Mouse (Mus musculus) heart, adult 2 months (tissue): ENCODE data around the gene Prkab1. TPM values are rescaled to one million over a fixed set of nuclear protein-coding genes. Genes with fewer than 3 reads are reported as not detected.

ENCODE experiments used
- DNase-seq, 2 experiments: peaks; one replicate each; pipeline ENCODE4 v3.0.0; 2021
- H3K27ac ChIP-seq: fragments of 200-600 bp; 2 replicates; pipeline ENCODE4 v1.8.1; 2022
- H3K27me3 ChIP-seq: fragments of 200-500 bp; 2 replicates; pipeline ENCODE4 v1.6.1; 2012; ENCODE audit warnings: mild to moderate bottlenecking, low read length, inconsistent platforms, mixed read lengths; ENCODE audit not compliant: control insufficient read depth, insufficient read depth
- H3K36me3 ChIP-seq: fragments of 200-500 bp; 2 replicates; pipeline ENCODE4 v1.6.1; 2012; ENCODE audit warnings: low read length, inconsistent platforms; ENCODE audit not compliant: control insufficient read depth, insufficient read depth
- H3K4me1 ChIP-seq: fragments of 200-500 bp; 2 replicates; pipeline ENCODE4 v1.6.1; 2011; ENCODE audit warnings: low read length; ENCODE audit not compliant: control insufficient read depth, insufficient read depth
- H3K4me3 ChIP-seq: fragments of 200-600 bp; 2 replicates; pipeline ENCODE4 v1.8.1; 2022
- H3K79me2 ChIP-seq: fragments of 200-500 bp; replicated peaks from 2 replicates; pipeline ENCODE4 v1.6.1; 2012; ENCODE audit warnings: mild to moderate bottlenecking, inconsistent platforms, low read length, moderate library complexity, mixed read lengths; ENCODE audit not compliant: control insufficient read depth, insufficient read depth
- H3K9ac ChIP-seq: fragments of 200-500 bp; 2 replicates; pipeline ENCODE4 v1.6.1; 2012; ENCODE audit warnings: low read depth, mild to moderate bottlenecking, control low read depth, inconsistent platforms, low read length, mixed read lengths
- CTCF ChIP-seq: fragments of 200-600 bp; IDR thresholded peaks from 2 replicates; pipeline ENCODE4 v1.8.1; 2022; ENCODE audit warnings: antibody characterized with exemption, mild to moderate bottlenecking, moderate library complexity
- EP300 ChIP-seq: fragments of 200-500 bp; IDR thresholded peaks from 2 replicates; pipeline ENCODE4 v1.6.1; 2011; ENCODE audit warnings: low read depth, low read length, control low read depth; ENCODE audit not compliant: insufficient read depth
- POLR2A ChIP-seq: fragments of 200-500 bp; IDR thresholded peaks from 2 replicates; pipeline ENCODE4 v1.6.1; 2011; ENCODE audit warnings: mild to moderate bottlenecking, low read depth, low read length, control low read depth; ENCODE audit not compliant: insufficient read depth
- WGBS: fragments of 180-500 bp; shearing (Covaris S2); methylation state at CpG from one replicate; pipeline ENCODE4 v1.1.7; 2018; 5-methylcytosine and 5-hydroxymethylcytosine counted together
- intact Hi-C: fragments of 180-260 bp; cut with DNase I; formaldehyde crosslinking; loops from one replicate; pipeline ENCODE4 v1.15.1; 2025
- polyA plus RNA-seq: library from polyadenylated mRNA; depleted of rRNA; stranded (reverse); fragments of >200 nt; gene quantifications from 2 replicates; pipeline ENCODE4 v1.2.3, GENCODE M21; 2012
- total RNA-seq, 2 experiments: library from RNA; stranded (reverse); gene quantifications; 2 replicates each; pipeline ENCODE4 v1.2.3; 2021

The Prkab1 gene
- total and polyA plus RNA-seq, 3 experiments: 50.6 to 64.8 (median 55.5) TPM

DNA sequence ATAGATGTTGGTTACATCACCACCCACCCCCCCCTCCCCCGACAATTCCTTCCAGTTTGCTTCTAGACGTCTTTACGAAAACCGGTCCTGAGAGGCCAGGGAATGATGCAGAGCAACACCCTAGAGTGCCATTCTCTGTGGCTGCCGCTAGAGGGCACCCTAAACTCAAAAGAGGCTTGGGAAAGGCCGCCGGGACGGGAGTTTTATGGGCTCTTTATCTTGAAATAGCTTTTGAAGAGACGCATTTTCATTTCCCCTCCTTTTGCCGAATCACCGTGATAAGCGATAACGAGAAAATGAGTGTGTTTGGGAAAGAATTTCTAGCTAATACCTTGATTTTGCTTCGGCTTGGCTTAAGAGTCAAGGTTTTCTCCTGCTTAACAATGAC lies 6.9 kb upstream of the Prkab1 start:
- Histone ChIP-seq H3K4me1 (no peaks in the 10 kb centered on the region), H3K27me3 (no peaks in the 10 kb centered on the region), H3K9ac (no peak overlapping the region), H3K27ac (no peak overlapping the region), H3K4me3 (no peak overlapping the region), H3K79me2 (no peaks in the 10 kb centered on the region), H3K36me3 (no peaks in the 10 kb centered on the region)
- WGBS: 3% methylated on average over 14 of the region's 14 CpGs
- peak; percentile 55 to 72 for DNase-seq
- intact Hi-C loops: no loop called here
- TF ChIP-seq CTCF (peak; percentile 80), EP300 (no peak)

DNA sequence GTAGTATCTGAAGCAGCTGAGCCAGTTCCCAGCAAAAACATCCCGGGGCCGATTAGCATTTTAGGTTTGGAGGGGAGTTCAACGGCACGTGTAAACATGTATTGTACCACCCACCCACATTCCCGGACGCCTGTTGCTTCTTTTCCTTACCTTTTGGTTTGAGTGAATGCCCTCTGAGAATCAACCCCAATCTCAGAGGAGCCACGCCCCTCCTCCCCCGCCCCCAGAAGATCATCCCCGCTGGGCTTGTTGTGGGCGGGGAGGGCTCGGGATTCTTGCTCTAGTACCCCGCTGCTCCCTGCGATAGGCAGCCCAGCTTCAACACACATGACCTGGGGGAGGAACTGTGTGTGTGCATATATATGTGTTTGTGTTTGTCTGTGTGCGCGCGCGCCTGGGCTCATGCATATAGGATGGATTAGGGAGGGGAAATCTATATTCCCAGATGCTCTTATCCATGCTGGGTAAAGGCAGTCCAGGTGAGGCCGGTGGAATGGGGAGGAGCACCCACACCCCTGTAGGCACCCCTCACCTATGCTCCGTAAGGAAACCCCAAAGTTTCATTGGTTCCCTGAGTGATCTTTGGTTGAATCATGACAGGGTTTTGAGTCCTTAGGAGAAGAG lies 6.4 kb upstream of the Prkab1 start:
- 12% methylated on average over 19 of the region's 19 CpGs for WGBS
- DNase-seq: no peak
- TF ChIP-seq CTCF (no peak), EP300 (no peak), POLR2A (no peak)
- intact Hi-C loops: no loop called here
- no peaks in the 10 kb centered on the region for H3K27me3 ChIP-seq
- no peak overlapping the region for H3K4me3 ChIP-seq
- H3K36me3 ChIP-seq: no peaks in the 10 kb centered on the region
- no peak overlapping the region for H3K9ac ChIP-seq
- no peaks in the 10 kb centered on the region for H3K79me2 ChIP-seq
- H3K27ac ChIP-seq: no peak overlapping the region
- no peaks in the 10 kb centered on the region for H3K4me1 ChIP-seq

DNA sequence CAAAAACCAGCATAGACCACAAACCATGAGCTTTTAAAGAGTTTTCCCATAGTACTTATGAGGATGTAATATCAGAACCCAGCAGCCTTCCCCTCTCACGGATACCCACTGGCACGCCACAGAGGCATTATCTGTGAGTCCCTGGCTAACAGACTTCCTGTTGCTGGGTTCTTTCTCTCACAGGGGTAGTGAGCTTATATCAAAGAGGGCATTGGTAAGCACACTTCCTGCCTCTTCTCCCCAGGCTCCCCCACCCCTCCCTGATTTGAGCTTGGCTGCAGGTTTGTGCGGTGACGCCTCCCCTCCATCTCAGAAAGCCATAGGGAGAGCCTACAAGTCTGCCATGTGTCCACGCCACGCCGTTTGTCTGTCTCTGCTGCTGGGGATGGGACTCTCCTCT lies 4.8 kb upstream of the Prkab1 start:
- WGBS: 27% methylated on average over 7 of the region's 7 CpGs
- no peak overlapping the region for H3K9ac ChIP-seq
- H3K27ac ChIP-seq: no peak overlapping the region
- H3K27me3 ChIP-seq: no peaks in the 10 kb centered on the region
- H3K4me3 ChIP-seq: no peak overlapping the region
- DNase-seq: no peak
- TF ChIP-seq CTCF (no peak), EP300 (no peak), POLR2A (no peak)
- no peaks in the 10 kb centered on the region for H3K36me3 ChIP-seq
- H3K4me1 ChIP-seq: no peaks in the 10 kb centered on the region
- intact Hi-C loops: loop anchor here (10.0 kb wide), 1 partner anchor 374 kb away; no protein-coding TSS in a partner anchor
- no peaks in the 10 kb centered on the region for H3K79me2 ChIP-seq

DNA sequence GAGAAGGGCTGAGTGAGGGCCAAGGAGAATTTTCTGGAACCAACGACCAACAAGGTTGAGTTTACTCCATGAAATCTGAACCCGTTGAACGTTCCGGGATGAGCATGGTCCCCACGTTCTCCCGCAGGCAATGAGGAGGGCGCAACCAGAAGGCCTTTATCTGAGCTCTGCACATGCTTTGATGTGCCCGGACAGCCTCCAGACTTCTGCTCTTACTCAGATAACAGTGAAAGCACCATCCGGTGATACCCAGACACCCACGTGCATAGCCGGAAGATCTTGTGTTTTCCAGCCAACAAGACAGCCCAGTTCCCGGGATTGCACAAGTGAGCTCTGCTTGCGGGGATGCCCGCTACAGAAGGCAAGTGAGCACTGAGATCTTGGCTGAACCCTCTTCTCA lies 2.3 kb upstream of the Prkab1 start:
- intact Hi-C loops: loop anchor here (10.0 kb wide), 1 partner anchor 372 kb away; no protein-coding TSS in a partner anchor
- Histone ChIP-seq H3K4me3 (no peak overlapping the region), H3K27ac (no peak overlapping the region), H3K27me3 (no peaks in the 10 kb centered on the region), H3K79me2 (no peaks in the 10 kb centered on the region), H3K4me1 (peaks cover 4% of the 10 kb centered on the region), H3K9ac (no peak overlapping the region), H3K36me3 (no peaks in the 10 kb centered on the region; the same call in 1 of the 2 replicates)
- TF ChIP-seq POLR2A (no peak), EP300 (no peak)
- 35% methylated on average over 14 of the region's 14 CpGs for WGBS
- no peak for DNase-seq

DNA sequence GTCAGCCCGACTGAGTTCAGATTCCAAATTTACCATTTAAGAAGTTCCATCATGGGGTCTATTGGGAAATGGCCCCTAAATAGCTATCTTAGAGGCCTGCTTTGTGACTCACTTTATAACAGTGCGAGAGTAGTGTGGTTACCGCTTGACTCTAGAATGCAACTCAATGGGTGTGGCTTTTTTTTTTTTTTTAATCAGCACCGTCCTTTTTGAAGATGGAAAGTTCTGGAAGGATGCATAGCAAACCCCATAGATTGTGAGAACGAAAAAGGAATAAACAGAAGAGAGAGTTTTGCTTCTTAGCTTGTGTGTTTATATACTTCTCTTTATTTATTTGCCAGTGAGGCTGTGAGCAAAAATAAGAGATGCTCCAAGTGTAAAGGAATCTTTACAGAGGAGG lies 1.8 kb upstream of the Prkab1 start:
- Histone ChIP-seq H3K36me3 (no peaks in the 10 kb centered on the region; the same call in 1 of the 2 replicates), H3K27me3 (no peaks in the 10 kb centered on the region), H3K4me3 (no peak overlapping the region), H3K79me2 (no peaks in the 10 kb centered on the region), H3K27ac (no peak overlapping the region), H3K4me1 (peaks cover 5% of the 10 kb centered on the region), H3K9ac (no peak overlapping the region)
- DNase-seq: no peak
- intact Hi-C loops: loop anchor here (10.0 kb wide), 1 partner anchor 371 kb away; no protein-coding TSS in a partner anchor
- 74% methylated on average over 5 of the region's 5 CpGs for WGBS
- TF ChIP-seq CTCF (no peak), EP300 (no peak), POLR2A (no peak)

DNA sequence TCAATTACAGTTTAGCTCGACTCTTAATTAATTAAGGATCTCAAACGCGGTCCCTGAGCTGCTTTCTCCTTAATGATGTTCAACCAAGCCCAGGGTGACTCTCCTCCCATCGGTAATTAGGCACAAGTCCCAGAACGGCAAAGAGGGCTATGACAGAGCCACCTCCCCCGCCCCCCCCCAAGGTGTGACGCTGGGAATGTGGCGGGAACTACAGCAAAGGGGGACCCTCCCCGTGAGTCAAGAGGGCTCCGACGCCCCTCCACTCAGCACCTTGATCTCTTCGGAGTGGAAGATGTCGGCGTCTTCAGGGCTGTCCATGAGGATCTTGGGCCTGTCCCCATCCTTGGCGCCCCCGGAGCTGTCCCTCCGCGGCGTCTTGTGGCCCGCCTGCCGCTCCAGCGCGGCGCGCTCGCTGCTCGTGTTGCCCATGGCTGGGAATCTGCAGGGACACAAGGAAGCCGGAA lies 455 bp downstream of the Prkab1 start:
- Histone ChIP-seq H3K79me2 (no peaks in the 10 kb centered on the region), H3K4me3 (peak overlapping the region; percentile 82), H3K36me3 (peaks cover 8% of the 10 kb centered on the region), H3K27ac (peak overlapping the region; percentile 94), H3K4me1 (peaks cover 14% of the 10 kb centered on the region), H3K27me3 (no peaks in the 10 kb centered on the region), H3K9ac (peak overlapping the region; percentile 75)
- no peak for TF ChIP-seq CTCF
- no peak for TF ChIP-seq EP300
- no peak for TF ChIP-seq POLR2A
- intact Hi-C loops: loop anchor here (2.0 to 10.0 kb wide), 2 partner anchors 47 to 369 kb away; no protein-coding TSS in a partner anchor
- WGBS: under 1% methylated on average over 27 of the region's 28 CpGs
- no peak for DNase-seq
